Mouse (Mus musculus) thymus, postnatal 4 days (tissue): Measurements from ENCODE around the gene Psmb5.
A peak's percentile ranks its signal among the peaks of the same experiment; 100 is the strongest.
"Not testable (repeated sequence)": the region's sequence is repeated elsewhere in the genome, so short reads cannot be mapped to it uniquely, and the experiment has no call there.

Source experiments
- DNase-seq: peaks from one replicate; pipeline ENCODE4 v3.0.0; 2021

Gene Psmb5

DNA sequence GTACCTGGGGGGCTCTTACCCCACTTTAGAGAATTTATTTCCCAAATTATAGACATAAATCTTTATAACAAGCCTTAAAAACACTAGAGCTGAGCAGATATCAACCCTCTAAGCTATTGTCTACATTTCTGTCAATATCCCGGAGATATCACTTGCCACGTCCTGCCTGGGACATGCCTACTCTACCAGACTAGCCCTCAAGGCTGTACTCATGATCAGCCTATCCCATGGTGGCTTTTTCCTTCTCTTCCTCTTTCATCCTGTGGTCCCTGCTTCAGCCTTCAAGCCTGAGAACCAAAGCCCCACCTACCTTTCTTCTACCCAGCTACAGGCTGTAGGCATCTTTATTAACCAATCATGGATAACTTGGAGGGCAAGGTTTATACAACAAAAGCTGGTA is 12.0 kb upstream of the Psmb5 start:
- DNase-seq, result no peak

DNA sequence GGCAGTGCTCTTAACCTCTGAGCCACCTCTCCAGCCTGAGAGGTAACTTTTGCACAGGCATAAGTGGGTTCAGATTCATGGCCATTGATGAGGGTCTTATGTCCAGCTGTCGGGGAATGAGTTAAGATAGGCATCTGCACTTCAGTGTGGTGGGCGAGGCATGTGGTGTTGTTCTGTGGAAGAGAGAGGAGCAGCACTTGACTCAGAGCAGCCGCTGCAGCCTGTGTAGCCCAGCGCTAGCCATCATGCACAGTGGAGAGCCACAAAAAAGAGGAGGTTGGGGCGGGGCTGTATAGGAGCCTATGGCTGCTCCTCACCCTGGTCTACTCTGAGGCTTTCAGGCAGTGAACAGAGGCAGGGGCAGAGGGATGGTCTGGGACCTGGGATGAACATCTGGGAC is 10.3 kb upstream of the Psmb5 start:
- no peak for DNase-seq

DNA sequence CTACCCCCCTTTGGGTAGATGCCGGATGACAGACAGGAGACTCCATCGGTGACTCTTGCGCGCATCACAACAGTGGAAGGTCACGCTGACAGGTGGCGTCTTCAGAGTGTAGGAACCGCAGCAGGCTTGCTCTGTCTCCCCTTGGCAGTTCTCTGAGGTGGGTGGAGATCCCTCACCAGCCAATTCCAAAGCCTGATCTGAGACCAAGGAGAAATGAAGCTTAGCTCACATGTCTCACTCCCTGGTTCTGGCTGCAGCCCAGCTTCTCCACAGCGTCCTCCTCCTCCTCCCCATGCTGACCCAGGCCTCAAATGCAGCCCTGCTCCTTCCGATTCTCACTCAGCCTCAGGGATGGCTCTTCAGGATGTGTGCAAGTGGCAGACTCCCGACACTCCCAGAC is 7.2 kb upstream of the Psmb5 start:
- no peak for DNase-seq

DNA sequence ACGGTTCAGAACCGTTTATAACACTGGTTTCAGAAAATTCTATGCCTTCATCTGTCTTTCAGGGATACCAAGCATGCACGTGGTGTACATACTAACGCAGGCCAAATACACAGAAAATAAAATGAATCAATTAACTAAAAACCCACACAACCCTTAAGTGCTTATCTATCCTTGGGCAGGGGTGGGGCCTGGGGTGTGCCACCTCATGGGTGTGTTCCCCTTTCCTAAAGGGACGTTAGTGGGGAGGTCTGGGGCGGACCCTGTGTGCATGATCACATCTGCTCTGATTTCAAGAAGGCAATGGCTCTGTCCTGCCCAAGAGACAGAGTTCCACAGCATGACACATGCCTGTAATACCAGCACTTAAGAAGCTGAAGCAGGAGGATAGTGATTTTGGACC is 5.5 kb upstream of the Psmb5 start:
- DNase-seq, result no peak

DNA sequence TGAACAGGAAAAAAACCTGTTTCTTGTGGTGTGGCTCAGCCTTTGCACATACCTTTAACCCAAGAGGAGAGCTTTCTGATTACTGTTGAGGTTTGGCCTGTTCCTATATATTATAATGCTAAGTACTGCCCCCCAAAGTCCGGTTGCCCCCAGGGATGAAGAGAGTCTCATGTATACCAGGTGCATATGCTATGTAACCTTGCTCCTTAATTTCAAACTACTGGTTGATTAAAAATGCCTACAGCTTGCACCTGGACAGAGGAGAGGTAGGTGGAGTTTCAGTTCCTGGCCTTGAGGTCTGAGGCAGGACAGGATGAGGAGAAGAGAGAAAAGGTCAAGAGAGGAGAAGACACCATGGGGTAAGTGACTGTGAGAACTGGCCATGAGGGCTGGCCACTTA is 3.3 kb upstream of the Psmb5 start, which contains the start of gene Psmb11:
Gene Psmb11, plus strand, starts transcription at position 301 of the 400 bp plus-strand sequence.
- DNase-seq, result no peak

DNA sequence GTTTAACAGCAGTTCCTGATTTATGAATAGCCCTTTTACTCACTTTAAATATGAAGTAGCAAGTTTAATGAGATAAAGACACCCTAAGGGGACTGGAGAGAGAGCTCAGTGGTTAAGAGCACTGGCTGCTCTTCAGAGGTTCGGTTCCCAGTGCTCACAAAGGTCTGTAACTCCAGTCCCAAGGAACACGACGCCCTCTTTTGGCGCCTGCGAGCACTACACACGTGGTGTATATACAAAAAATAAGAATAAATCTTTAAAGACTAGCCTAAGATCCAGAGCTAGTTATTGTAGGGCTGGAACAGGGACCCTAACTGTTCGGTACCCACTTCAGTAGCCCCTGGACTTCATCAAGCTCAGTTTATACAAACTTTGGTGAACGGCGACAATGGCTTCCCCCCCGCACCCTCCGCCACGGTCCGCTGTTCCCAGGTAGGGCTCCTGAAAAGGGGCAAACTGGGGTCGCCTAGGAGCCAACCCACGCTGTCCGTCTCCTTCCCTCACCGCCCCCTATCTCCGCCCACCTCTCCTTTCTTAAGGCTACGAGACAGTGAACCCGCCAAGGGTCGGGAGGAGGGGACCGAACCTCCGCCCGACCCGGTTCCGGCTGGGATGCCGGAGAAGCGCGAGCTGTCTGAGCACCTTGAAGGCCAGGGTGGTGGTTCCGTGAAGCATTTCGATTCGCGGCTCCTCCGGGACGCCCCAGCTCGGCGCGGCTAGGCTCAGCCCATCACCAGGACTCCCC is 498 bp downstream of the Psmb5 start:
- DNase-seq, result peak; percentile 64

DNA sequence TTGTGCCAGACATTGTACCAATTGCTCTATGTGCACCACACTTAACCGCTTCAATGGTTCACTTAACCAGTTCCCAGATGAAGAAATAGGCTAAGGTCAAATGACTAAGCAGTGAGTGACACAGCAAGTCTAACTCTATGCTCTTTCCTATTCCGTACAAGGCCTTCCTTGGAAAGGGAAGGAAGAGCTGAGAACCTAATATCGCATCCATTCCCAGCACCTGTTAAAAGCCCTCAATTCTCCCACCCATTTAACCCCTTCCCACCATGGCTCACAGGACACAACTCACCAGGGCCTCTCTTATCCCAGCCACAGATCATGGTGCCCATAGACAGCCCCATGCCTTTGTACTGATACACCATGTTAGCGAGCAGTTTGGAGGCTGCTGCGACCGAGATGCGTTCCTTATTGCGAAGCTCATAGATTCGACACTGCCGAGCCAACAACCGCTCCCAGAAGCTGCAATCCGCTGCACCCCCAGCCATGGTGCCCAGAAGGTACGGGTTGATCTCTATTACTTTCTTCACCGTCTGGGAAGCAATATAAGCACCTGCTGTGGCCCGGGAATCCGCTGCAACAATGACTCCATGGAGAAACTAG is 1.5 kb downstream of the Psmb5 start:
- no peak for DNase-seq

DNA sequence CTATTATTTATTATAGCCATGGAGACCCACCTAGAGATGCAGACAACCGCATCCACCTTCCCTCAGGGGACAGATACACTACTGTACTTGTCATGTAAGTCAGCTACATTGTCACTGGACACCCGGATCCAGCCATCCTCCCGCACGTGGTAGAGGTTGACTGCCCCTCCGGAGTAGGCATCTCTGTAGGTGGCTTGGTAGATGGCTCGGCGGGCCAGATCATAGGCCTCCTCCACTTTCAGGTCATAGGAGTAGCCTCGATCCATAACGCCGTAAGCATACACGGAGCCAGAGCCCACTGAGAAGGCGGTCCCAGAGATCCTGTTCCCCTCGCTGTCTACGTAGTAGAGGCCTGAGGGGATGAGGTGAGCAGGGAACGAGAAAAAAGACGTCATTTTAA is 3.7 kb downstream of the Psmb5 start:
- not testable (repeated sequence) for DNase-seq

DNA sequence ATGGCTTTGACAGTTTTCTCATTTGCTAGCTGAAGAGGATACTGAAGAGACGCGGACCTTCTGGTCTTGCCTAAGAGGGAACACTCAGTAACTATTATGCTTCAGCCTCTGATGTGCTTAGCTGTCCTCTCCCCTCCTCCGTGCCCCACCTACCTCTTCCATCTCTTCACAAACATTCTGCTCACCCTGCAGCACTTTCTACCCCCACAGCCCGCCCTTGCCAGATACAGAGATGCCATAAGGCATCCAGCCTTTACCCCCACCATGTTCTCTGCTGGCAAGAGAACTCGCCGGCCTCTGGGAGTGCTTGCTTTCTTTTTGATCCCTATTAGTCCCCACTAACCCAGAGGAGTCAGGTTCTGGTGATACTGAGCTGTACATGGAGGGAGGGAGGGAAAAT is 7.2 kb downstream of the Psmb5 start:
- DNase-seq, result no peak

DNA sequence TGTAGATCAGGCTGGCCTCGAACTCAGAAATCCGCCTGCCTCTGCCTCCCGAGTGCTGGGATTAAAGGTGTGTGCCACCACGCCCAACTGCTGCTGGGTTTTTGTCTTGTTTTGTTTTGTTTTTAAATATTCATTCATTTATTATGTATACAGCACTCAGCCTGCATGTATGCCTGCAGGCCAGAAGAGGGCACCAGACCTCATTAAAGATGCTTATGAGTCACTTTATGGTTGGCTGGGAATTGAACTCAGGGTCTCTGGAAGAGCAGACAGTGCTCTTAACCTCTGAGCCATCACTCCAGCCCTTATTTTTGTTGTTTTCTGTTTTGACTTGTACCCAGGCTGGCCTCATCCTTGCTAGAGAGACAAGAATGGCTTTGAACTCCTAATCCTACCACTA is 7.9 kb downstream of the Psmb5 start:
- peak; percentile 71 for DNase-seq

DNA sequence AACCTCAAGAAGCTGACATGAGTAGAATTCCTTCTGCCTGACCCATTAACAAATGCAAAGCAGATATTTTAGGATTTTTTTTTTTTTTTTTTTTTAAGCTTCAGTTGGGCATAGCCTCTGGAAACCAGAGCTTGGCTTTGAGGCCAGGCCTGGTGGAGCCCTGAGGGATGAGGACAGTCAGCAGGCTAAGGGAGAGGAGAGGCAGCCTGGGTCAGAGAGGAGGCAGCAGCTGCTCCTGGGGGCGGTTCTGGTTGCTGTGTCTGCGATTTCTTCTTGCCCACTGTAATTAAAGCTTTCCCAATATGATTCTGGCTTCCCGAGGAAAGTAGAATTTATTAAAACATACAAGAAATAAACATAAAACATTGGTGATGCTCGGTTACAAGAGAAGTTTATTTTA is 8.6 kb downstream of the Psmb5 start:
- DNase-seq, result no peak

DNA sequence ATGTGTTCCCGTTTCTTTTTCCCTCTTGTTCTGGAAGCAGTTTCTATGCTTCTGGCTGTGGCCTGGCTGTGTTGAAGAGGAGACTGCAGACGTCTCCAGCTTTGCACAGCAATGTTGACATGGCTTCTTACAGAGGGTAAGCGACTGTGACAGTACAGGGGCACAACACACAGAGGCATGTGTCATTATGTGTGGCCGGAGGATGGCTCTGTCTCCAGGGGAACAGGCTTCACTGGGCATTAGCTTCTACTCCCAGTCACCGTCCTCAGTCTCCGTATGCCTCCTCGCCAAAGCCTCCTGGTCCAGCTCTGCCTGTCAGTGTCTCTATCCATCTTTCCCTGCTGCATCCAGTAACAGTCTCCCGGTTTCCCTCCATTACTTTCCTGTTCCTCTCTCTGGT is 10.6 kb downstream of the Psmb5 start:
- DNase-seq, result no peak

DNA sequence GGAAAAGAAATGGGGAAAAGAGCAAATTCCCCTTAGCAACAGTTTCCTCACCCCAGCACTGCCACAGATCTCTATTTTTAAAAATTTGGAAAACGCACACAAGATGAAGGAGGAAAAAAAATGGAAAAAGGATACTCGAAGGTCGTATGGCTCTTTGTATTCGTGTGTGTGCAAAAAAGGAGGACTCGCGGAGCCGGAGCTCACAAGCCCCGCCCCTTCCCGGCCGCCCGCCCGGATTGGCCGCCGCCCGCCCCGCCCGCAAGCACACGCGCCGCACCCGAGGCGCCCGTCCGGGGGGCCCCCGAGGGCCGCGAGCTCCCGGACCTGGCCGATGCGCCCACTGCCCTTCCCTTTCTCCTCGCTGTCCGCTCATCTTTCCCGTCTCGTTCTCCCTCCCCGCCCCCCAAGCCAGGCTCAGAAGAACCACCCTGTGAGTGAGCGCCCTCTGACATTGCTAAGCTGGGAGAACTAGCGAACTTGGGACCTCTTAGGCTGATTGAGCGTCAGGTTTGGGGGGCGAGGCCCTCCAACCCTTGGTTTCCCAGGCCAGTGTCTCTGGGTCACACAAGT is 12.0 kb downstream of the Psmb5 start, which contains the start of gene 4931414P19Rik:
Gene 4931414P19Rik, minus strand, starts transcription at position 242 of the 570 bp plus-strand sequence.
- DNase-seq, result peak; percentile 95

DNA sequence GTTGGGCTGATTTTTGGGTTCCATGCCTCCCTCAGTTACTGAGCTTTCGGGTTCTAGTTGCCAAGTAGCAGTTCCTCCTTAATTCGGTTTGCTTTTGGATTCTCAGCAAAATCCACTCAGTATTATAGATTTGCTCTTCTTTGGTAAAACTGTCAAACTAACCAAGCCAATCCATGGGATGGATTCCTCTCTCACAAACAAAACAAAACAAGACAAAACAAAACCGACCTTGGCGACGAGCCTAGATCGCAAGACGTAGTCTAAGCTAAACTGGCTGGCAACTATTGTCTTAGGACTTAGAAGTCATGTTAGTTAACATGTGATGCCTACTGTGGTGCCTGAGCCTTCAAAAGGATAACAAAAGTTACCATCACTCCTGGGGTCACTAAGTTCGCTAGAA is 14.1 kb downstream of the Psmb5 start:
- DNase-seq, result no peak

DNA sequence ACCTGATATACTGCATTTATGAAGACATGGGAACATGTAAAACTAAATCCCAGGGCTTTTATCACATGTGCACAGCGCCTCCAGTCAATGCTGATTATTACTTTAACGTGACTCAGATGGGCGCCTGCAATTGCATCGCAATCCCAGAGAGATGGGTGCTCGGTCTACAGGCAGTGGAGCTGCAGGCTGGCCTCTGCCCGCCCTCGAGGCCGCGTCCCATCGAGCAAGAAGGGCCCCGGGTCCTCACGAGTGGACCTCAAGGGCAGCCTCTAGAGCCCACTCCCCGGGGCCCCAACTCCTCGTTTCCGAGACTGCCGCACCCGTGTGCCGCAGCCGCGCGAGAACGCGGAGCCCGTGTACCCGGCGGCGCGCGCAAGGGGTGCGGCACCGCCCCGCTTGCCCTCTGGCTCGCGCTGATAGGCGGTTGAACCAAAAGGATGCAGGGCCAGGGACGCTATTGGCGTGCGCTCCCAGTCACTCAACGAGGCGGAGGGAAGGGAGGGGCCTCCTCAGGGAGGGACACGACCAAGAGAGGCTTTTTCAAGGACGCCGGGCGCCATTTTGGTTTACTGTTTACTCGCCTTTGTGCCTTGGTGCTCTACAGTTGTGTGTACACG is 14.7 kb downstream of the Psmb5 start:
- DNase-seq, result peak; percentile 94

DNA sequence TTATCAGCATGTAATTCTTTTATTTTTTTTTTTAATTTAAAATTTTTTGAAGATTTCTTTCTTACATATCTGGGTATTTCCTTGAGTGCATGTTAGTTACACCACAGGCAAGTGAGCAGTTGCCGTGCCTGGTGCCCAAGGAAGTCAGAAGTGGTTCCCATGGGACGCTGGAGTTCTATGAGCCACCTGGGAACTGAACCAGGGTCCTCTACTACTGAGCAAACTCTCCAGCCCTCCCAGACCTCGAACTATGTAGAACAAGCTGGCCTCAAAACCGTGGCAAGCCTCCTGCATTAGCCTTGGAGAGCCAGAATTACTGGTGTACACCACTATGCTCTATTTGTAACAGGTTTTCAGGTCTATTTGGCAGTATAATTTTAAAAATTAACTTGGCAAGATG is 15.2 kb downstream of the Psmb5 start:
- peak; percentile 30 for DNase-seq

DNA sequence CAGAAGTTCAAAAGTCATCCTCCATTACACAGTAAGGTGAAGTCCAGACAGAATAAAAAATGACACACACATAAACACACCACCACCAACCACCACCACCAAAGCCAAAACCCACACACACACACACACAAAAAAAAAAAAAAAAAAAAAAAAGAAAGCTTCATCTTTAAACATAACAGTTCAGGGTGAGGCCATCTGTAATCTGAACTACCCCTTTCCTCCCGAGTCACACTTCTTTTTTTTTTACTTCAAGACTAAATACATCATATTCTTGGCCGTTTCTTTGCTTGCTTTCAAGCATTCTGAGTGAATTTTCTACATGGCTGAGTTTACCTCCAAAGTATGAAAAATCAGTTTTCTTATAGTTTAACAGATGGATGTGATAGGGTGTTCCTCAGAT is 16.2 kb downstream of the Psmb5 start:
- DNase-seq, result no peak

DNA sequence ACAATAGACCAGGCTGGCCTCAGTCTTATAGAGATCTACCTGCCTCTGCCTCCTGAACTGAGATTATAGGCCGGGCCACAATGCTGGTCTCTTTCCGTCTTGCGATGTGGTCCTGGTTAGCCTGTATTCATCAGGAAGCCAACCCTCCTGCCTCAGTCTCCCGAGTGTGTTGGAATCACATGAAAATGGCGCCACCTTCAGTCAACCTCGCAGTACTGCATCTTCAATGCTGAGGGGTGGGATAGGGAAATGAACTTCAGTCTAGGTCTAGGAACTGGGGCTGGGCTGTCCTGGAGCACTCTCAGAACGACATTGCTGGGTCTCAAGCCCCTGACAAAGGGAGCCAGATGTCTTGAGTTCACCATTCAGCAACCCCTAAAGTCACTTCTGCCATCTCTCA is 20.7 kb downstream of the Psmb5 start:
- DNase-seq, result peak; percentile 52

DNA sequence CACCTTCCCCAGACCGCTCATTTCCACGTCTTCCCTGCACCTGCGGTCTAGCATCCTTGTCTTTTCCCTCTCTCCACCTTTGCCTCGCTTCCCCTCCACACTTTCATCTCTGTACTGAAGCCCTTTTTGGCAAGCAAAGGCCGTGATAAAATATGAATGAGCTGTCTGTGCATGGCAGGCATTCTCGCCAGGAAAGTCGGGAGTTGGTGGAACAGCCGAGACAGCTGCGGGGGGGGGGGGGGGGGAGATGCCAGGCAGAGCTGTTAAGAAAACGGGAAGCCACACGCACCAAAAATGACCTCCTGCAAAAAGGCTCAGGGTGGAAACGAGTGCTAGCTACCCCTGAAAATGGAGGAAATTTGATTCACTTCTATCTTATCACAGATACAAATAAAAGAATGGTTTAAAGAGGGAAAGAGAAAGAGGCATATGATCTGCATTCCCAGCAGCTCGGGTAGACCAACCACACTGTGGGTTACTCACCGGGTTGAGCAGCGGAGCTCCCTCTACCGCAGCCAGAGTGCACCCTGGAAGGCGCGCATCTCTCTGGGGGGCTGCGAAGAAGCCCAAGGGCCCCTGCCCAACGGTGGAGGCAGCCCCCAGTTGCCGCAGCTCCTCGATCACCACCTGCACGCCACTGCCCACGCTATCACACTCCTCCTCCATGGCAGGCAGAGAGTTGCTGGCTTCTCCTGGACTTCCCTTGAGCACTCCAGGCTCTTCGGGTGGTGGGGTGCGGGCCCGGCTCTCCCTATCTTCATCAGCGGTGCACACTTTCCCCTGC is 23.0 kb downstream of the Psmb5 start:
- DNase-seq, result no peak

DNA sequence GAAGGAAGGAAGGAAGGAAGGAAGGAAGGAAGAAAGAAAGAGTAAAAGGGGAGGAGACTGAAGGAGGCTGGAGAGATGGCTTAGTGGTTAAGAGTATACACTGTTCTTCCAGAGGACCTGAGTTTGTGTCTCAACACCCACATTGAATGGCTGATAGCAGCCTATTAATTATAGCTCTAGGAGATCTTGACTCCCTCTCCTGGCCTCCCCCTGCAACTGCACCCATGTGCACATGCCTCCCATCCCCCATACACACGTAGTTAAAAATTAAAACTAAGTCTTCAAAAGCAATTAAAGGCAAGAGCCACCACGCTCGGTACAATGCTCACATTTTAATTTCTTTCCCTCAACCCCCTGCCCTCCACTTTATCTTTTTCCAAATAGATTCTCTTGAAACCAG is 23.8 kb downstream of the Psmb5 start:
- no peak for DNase-seq

DNA sequence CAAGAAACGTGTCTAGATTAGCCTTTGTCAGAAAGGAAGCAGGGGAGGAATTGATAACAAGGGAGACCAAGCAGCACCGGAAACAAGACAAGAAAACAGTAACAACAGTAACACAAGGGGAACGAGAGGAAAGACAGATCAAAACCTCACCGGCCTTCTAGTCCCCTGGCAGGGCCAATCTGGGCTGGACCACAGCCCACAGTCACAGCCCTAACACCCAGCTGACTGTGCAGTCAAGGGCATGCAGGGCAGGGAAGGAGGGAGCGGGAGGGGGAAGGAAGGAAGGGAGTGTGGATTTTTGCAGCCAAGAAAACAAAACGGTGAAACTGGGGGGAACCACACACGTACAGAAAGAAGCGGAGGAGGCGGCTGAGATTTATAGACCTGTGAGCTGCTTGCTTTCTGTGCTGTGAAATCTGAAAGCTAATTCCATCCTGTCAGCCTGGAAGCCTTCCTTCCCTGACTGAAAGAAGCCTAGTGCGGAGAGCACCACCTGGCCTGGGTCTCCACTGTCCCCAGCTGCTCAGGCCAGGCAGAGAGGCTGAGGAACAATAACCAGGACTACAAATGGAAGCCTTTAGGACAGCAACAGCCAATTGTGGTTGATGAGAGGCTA is 25.4 kb downstream of the Psmb5 start:
- no peak for DNase-seq

DNA sequence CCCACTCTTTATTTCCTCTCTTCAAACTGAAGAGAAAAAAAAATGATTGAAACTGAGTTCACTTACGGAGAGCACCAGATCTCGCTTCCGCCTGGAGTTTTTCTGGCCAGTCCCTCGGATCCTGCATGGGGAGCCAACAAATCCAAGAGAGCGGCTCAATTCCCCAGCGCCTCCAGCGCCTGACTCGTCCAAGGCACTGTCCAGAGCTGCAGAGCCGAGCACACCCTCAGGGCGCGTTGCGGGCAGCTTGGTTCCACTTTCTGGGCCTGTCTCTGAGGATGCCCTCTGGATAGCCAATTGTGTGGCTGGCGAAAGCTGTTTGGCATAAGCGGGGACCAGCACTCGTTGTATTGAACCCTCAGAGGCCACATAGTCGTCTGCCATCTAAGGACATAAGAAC is 26.8 kb downstream of the Psmb5 start:
- no peak for DNase-seq
